Mouse (Mus musculus): ENCODE measurements around the gene Pick1.

- TF ChIP-seq TAL1 (IDR thresholded peaks at IDR 0.05; ENCODE audit: low read length) = no peak
- TF ChIP-seq GATA1 (IDR thresholded peaks at IDR 0.05; ENCODE audit: low read length) = no peak
Measured at GRCm38 (mm10) chr15:79298553-79298952, 69.6 kb downstream of the Pick1 start.

Measured in erythroblast, embryonic 14.5 days (primary cell).